Mouse (Mus musculus) stomach, embryonic 14.5 days (tissue): ENCODE measurements around the gene Bbs5. TPM values are rescaled to one million over a fixed set of nuclear protein-coding genes. Genes with fewer than 3 reads are reported as not detected.

Experiments
- ATAC-seq: fragments of 200-750 bp; cut with Nextera tagmentation; 2 replicates; pipeline ENCODE4 v1.8.0; 2017; ENCODE audit warnings: low read depth, moderate TSS enrichment; ENCODE audit not compliant: insufficient number of reproducible peaks, insufficient read depth, low FRiP score
- H3K27ac ChIP-seq: fragments of 300-500 bp; sonication (generic); 2 replicates; pipeline ENCODE4 v1.5.1; 2014; ENCODE audit warnings: mild to moderate bottlenecking, low read length, moderate library complexity, mixed read lengths
- H3K27me3 ChIP-seq: fragments of 300-500 bp; sonication (generic); 2 replicates; pipeline ENCODE4 v1.6.1; 2014; ENCODE audit warnings: low read length, control low read depth, mixed read lengths; ENCODE audit not compliant: control insufficient read depth, insufficient read depth
- H3K36me3 ChIP-seq: fragments of 300-500 bp; sonication (generic); 2 replicates; pipeline ENCODE4 v1.6.1; 2014; ENCODE audit warnings: mild to moderate bottlenecking, control low read depth, low read length, moderate library complexity, mixed read lengths; ENCODE audit not compliant: control insufficient read depth, insufficient read depth
- H3K4me1 ChIP-seq: fragments of 300-500 bp; sonication (generic); 2 replicates; pipeline ENCODE4 v1.6.1; 2014; ENCODE audit warnings: low read length, control low read depth, mixed read lengths; ENCODE audit not compliant: control insufficient read depth, insufficient read depth
- H3K4me2 ChIP-seq: fragments of 300-500 bp; sonication (generic); replicated peaks from 2 replicates; pipeline ENCODE4 v1.6.1; 2014; ENCODE audit warnings: low read depth, low read length, control low read depth
- H3K4me3 ChIP-seq: fragments of 300-500 bp; sonication (generic); 2 replicates; pipeline ENCODE4 v1.5.1; 2014; ENCODE audit warnings: low read depth, low read length, control low read depth
- H3K9ac ChIP-seq: fragments of 300-500 bp; sonication (generic); replicated peaks from 2 replicates; pipeline ENCODE4 v1.6.1; 2014; ENCODE audit warnings: low read depth, mild to moderate bottlenecking, control low read depth, low read length, moderate library complexity, mixed read lengths
- H3K9me3 ChIP-seq: fragments of 300-500 bp; sonication (generic); 2 replicates; pipeline ENCODE4 v1.6.1; 2016; ENCODE audit warnings: low read depth, low read length, control low read depth; ENCODE audit not compliant: control insufficient read depth
- WGBS: fragments of 180-500 bp; shearing (Covaris S2); extraction: QIAGEN DNeasy Blood & Tissue Kit; methylation state at CpG from one replicate; pipeline ENCODE4 v1.1.7; 2014; 5-methylcytosine and 5-hydroxymethylcytosine counted together
- polyA plus RNA-seq: library from polyadenylated mRNA; unstranded; fragments of >200 nt; fragmentation: Nextera tagmentation; extraction: Ambion mirVana; gene quantifications from 2 replicates; pipeline ENCODE4 v1.2.1, GENCODE M21; 2014

Gene Bbs5
- polyA plus RNA-seq, 1 experiment from 2014 or later = 16.3 TPM

DNA sequence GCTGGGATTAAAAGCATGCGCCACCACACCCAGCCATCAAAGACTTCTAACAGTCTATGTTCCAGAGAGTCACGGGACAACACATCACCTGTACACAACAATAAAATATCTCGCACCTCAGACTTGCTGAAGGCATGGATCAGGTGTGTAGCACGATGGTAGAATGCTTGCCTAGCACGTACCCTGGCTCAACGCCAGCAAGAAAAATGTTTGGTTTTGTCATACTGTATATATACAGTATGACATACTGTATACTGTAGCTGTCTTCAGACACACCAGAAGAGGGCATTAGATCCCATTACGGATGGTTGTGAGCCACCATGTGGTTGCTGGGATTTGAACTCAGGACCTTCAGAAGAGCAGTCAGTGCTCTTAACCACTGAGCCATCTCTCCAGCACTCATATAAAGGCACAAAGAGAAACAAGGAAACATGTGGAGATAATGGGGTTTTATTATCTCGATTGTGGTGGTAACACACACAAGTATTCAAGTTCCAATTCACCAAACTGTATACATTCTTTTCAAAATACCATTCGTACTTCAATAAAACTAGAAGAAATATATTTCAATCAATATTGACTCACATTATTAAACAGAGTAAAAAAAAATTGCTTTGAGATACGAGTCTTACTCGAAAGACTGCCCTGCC is 1.9 kb upstream of the Bbs5 start:
- H3K9ac ChIP-seq = no peak overlapping the region
- peaks cover 3% of the 10 kb centered on the region; the same call in 1 of the 2 replicates for H3K4me1 ChIP-seq
- H3K36me3 ChIP-seq = no peaks in the 10 kb centered on the region
- H3K9me3 ChIP-seq = no peaks in the 10 kb centered on the region
- ATAC-seq = no peak
- no peaks in the 10 kb centered on the region for H3K27me3 ChIP-seq
- no peak overlapping the region for H3K4me2 ChIP-seq
- no peak overlapping the region for H3K4me3 ChIP-seq
- H3K27ac ChIP-seq = no peak overlapping the region
- WGBS = 86% methylated on average over 11 of the region's 11 CpGs

DNA sequence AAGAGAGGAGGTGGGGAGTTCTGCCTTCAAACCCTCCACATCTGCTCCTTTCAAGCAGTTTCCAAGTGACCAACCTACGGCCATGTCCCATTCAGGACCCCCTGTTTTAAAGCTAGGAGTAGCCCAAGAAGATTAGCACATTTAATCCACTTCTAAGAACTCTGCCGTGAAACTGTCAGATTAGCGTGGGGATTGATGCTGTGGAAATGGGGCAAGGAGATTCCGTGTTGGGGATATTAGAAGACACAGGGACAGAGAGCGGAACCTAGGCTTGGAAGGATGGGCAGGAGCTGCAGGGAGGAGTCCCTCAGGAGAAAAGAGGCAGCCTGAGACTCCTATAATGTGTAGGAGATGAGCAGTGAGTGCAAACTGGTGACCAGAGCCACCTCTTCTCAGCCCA is 2.7 kb downstream of the Bbs5 start:
- Histone ChIP-seq H3K4me1 (peaks cover 3% of the 10 kb centered on the region; the same call in 1 of the 2 replicates), H3K36me3 (peaks cover 5% of the 10 kb centered on the region; the same call in 1 of the 2 replicates), H3K9ac (no peak overlapping the region), H3K27ac (no peak overlapping the region), H3K27me3 (no peaks in the 10 kb centered on the region), H3K9me3 (no peaks in the 10 kb centered on the region), H3K4me3 (no peak overlapping the region), H3K4me2 (no peak overlapping the region)
- ATAC-seq = no peak
- WGBS = 84% methylated on average over 5 of the region's 5 CpGs

DNA sequence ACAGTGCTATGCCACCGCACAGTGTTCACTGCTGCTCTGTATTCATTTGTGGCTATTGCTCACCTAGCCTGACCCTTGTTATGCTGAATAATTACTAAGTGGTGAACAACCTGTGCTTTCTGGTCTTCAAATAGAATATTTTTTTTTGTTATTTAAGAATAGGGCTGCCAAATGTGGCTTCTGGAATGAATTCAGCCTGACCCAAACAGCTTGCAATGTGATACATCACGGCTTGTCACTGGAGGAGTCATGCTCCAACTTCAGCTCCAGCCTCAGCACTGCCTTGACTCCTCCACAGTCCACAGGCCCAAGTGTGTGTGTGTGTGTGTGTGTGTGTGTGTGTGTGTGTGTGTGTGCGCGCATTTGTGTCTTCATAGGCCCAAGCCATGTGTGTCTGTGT is 12.4 kb downstream of the Bbs5 start:
- no peak overlapping the region for H3K4me2 ChIP-seq
- no peak for ATAC-seq
- H3K4me3 ChIP-seq = no peak overlapping the region
- 89% methylated on average over 4 of the region's 4 CpGs for WGBS
- H3K27me3 ChIP-seq = no peaks in the 10 kb centered on the region
- no peaks in the 10 kb centered on the region for H3K4me1 ChIP-seq
- H3K9ac ChIP-seq = no peak overlapping the region
- peaks cover 5% of the 10 kb centered on the region for H3K36me3 ChIP-seq
- H3K27ac ChIP-seq = no peak overlapping the region
- no peaks in the 10 kb centered on the region for H3K9me3 ChIP-seq

DNA sequence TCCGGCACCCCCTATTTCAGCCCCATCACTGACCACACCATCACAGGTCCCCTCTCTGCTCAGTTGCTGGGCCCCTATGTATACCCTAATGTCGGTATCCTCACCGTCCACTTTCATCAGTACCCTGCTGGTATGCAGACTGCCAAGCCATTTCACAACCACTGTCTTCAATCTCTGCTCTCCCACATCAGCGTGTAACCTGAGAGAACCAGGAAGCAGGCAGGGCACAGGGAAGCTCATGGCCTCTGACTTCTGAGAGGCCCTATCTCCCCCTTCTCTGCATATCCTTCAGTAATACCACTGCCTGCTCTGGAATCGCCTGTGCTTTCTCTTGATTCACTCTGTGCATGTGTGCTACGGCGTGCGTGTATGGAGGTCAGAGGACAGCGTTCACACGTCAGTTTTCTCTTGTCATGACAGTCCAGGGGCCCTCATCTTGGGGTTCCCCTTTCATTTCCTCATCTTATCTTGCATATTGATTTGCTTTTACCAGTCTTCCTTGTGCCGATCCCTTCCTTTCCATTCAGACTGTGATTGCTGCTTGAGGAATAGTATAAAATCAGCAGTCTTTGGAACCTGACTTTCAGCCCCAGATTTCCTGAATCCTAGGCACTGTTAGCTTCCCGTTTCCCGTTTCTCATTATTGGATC is 17.0 kb downstream of the Bbs5 start:
- no peak for ATAC-seq
- Histone ChIP-seq H3K4me2 (no peak overlapping the region), H3K27ac (no peak overlapping the region), H3K27me3 (no peaks in the 10 kb centered on the region), H3K4me3 (no peak overlapping the region), H3K36me3 (peaks cover 3% of the 10 kb centered on the region), H3K9me3 (no peaks in the 10 kb centered on the region), H3K4me1 (no peaks in the 10 kb centered on the region), H3K9ac (no peak overlapping the region)
- WGBS = 74% methylated on average over 13 of the region's 13 CpGs

DNA sequence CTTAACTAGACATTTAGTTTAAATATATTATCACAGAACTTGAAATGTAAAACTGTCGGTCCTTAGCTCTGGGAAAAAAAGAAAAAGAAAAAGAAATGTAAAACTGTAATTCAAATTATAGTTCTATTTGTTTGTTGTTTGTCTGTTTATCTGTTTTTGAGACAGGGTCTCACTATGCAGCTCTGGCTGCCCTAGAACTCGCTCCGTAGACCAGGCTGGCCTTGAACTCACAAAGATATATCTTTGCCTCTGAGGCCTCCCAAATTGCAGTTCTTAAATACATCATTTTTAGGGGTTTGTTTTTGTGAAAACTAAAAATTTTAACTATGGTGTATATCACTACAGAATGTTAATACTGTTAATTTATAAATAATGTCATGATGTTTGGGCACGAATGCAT is 20.7 kb downstream of the Bbs5 start:
- Histone ChIP-seq H3K4me2 (no peak overlapping the region), H3K27ac (no peak overlapping the region), H3K9ac (no peak overlapping the region), H3K4me1 (no peaks in the 10 kb centered on the region), H3K36me3 (no peaks in the 10 kb centered on the region), H3K27me3 (no peaks in the 10 kb centered on the region), H3K9me3 (no peaks in the 10 kb centered on the region), H3K4me3 (no peak overlapping the region)
- ATAC-seq = no peak
- 92% methylated on average over 4 of the region's 4 CpGs for WGBS

DNA sequence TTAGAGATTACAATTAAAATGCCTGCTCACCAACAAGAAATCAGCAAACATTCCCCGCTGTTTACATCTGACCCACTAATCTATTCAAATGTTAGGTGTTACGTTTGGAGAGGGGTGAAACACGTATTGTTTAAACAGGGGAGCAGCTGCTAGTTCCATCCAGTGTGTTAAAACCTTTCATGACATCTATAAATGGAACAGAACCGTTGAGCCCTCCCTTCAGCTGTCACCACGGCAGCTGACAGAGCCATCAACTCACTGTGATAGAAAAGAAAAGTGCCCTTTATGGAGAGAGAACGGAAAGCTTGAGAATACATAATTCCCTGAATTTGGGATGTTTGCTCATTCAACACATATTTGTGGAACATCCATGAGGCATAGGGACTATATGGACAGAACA is 21.4 kb downstream of the Bbs5 start:
- Histone ChIP-seq H3K9ac (no peak overlapping the region), H3K36me3 (no peaks in the 10 kb centered on the region), H3K4me2 (no peak overlapping the region), H3K27ac (no peak overlapping the region), H3K4me1 (no peaks in the 10 kb centered on the region), H3K4me3 (no peak overlapping the region), H3K27me3 (no peaks in the 10 kb centered on the region), H3K9me3 (no peaks in the 10 kb centered on the region)
- whole genome bisulfite sequencing = 75% methylated on average over 6 of the region's 6 CpGs
- ATAC-seq = no peak

DNA sequence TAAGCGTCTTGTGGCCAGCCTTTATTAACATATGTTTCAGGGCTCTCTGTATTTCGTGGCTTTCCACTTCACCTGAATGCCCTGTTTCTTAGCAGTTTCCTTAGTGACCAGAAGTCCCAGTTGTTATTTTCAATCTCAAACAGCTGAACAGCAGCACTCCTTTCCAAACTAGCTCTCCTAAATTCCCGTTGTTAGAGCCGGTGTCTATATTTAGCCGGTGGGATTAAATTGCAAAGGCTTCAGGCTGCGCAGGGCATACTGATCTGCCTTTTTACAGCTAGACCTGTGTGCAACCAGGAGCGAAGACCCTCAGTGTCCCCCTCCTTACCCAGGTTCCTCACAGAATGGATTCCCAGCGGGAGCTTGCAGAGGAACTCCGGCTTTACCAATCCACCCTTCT is 22.9 kb downstream of the Bbs5 start, which contains the start of gene Klhl41:
TSS of gene Klhl41 (plus strand) at position 268 of the 400 bp plus-strand sequence.
- WGBS = 85% methylated on average over 9 of the region's 9 CpGs
- ATAC-seq = no peak

DNA sequence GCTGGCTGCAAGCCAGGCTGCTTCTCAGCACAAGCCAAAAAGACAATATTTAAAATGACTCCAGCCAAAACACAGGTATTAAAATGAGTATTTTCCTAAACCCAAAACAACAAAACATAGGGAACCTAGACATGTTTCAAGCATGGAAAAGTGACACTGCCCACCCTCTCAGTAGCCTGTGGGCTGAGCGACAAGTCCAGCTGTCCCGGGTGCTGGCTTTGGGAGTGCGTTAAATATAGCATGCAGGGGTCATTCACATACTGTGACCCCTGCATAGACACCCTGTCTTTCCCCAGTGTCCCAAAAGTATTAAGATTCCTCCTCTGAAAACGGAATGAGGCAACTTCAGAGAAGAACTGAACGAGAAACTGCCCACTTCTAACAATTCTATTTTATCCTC is 26.8 kb downstream of the Bbs5 start:
- Histone ChIP-seq H3K4me1 (no peaks in the 10 kb centered on the region), H3K4me3 (no peak overlapping the region), H3K4me2 (no peak overlapping the region), H3K9me3 (no peaks in the 10 kb centered on the region), H3K27me3 (no peaks in the 10 kb centered on the region), H3K27ac (no peak overlapping the region), H3K36me3 (no peaks in the 10 kb centered on the region), H3K9ac (no peak overlapping the region)
- WGBS = 68% methylated on average over 5 of the region's 5 CpGs
- no peak for ATAC-seq

More for the DNA sequence above, 22.9 kb downstream of the Bbs5 start, which contains the start of gene Klhl41:
- no peaks in the 10 kb centered on the region for H3K9me3 ChIP-seq
- no peak within 1 kb of the TSS for H3K4me3 ChIP-seq
- H3K27me3 ChIP-seq = no peaks in the 10 kb centered on the region
- H3K27ac ChIP-seq = no peak within 1 kb of the TSS
- no peaks in the 10 kb centered on the region for H3K36me3 ChIP-seq
- H3K9ac ChIP-seq = no peak within 1 kb of the TSS
- no peaks in the 10 kb centered on the region for H3K4me1 ChIP-seq
- no peak within 1 kb of the TSS for H3K4me2 ChIP-seq
